Mouse (Mus musculus): Measurements from ENCODE around the gene Camsap2. TPM values are rescaled to one million over a fixed set of nuclear protein-coding genes. Genes with fewer than 3 reads are reported as not detected.

Gene Camsap2
- polyA plus RNA-seq, 1 experiment from 2014 or later: 34.7 TPM

DNA sequence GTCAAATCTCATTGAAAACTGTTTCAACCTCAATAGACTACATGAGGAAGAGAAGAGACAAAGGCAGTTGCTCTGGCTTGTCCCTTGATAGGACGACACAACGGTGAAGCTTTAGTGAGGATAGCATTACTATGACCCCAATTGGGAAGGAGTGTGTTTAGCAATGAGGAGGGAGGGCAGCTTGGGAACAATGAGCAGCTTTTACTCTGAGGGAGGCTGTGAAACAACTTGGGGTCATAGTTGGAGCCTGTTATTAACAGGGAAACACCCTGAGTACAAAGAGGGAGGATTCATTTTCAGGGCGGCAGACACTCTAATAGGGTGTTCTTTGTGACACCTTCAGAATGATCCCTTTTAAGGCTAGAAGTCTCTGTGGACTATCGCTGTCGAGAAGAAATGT lies 2.2 kb upstream of the Camsap2 start:
- no peaks in the 10 kb centered on the region for H3K36me3 ChIP-seq (ENCODE audit: control insufficient read depth, insufficient read depth, low read length)
- H3K27ac ChIP-seq (ENCODE audit: low read depth, low read length): no peak overlapping the region
- H3K9ac ChIP-seq (ENCODE audit: low read length): no peak overlapping the region
- no peak overlapping the region for H3K4me2 ChIP-seq (ENCODE audit: low read depth)
- no peak for DNase-seq (ENCODE audit: low spot score)
- no peaks in the 10 kb centered on the region for H3K27me3 ChIP-seq (ENCODE audit: control insufficient read depth, insufficient read depth, low read length)
- ATAC-seq (ENCODE audit: insufficient read depth, low FRiP score, low TSS enrichment): no peak
- peaks cover 11% of the 10 kb centered on the region; the same call in 1 of the 2 replicates for H3K4me1 ChIP-seq (ENCODE audit: control insufficient read depth, insufficient read depth, low read length)
- 25% methylated on average over 5 of the region's 5 CpGs for WGBS
- H3K9me3 ChIP-seq (ENCODE audit: control insufficient read depth, low read length): no peaks in the 10 kb centered on the region
- no peak overlapping the region for H3K4me3 ChIP-seq (ENCODE audit: low read depth, low read length)

DNA sequence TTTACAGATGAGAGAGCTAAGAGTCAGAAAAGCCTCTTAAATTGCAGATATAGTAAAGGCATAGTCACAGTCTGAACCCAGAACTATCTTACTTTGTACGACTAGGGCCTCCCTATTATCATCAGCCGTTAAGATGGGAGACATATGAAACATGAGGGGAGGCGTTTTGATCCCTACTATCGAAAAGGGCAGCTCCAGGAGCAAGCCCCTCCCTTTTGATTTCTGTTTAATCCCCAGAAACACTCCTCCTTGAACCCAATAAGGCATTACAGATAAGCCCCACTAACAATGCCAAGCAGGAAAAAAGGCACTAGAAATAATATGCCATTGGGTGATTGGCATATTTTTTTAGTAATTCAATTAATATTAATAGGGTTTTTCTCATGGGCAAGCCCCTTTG lies 1.2 kb upstream of the Camsap2 start:
- Histone ChIP-seq H3K4me2 (ENCODE audit: low read depth) (no peak overlapping the region), H3K27me3 (ENCODE audit: control insufficient read depth, insufficient read depth, low read length) (no peaks in the 10 kb centered on the region), H3K36me3 (ENCODE audit: control insufficient read depth, insufficient read depth, low read length) (no peaks in the 10 kb centered on the region), H3K27ac (ENCODE audit: low read depth, low read length) (no peak overlapping the region), H3K9me3 (ENCODE audit: control insufficient read depth, low read length) (no peaks in the 10 kb centered on the region), H3K4me3 (ENCODE audit: low read depth, low read length) (no peak overlapping the region), H3K4me1 (ENCODE audit: control insufficient read depth, insufficient read depth, low read length) (peaks cover 14% of the 10 kb centered on the region; the same call in 1 of the 2 replicates), H3K9ac (ENCODE audit: low read length) (no peak overlapping the region)
- DNase-seq (ENCODE audit: low spot score): no peak
- ATAC-seq (ENCODE audit: insufficient read depth, low FRiP score, low TSS enrichment): no peak
- 73% methylated on average over 4 of the region's 4 CpGs for WGBS

DNA sequence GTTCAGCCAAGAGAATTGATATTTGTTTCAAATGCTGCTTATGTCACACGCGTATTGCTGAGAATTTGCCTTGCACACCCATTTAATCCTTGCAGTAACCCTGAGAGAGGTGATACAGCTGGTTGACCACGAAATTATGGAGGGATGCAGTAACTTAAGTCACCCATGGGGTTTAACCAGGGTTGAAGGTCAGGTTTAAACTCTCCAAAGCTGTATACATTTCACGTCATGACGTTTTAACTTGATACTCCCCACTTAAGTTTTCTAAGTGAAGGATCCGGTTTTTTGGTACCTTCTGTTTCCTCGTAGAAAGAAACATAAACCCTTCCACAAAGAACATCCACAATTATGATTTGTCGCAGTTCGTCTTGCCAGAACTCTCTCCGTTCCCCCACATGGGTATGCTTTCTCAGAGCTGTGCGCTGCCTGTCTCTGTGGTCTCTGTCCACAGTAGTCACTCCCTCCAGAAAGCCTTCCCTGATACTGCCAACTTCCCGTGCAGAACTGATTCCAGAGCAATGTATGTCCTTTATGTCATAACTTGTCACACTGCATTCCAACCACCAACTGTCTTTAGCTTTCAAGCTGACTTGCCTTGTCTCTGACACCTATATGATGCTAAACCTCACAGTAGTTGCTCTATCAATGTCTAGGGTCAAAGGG lies 600 bp upstream of the Camsap2 start:
- Histone ChIP-seq H3K27me3 (ENCODE audit: control insufficient read depth, insufficient read depth, low read length) (no peaks in the 10 kb centered on the region), H3K4me2 (ENCODE audit: low read depth) (peak overlapping the region; percentile 74), H3K9ac (ENCODE audit: low read length) (peak overlapping the region; percentile 95), H3K36me3 (ENCODE audit: control insufficient read depth, insufficient read depth, low read length) (no peaks in the 10 kb centered on the region), H3K4me3 (ENCODE audit: low read depth, low read length) (peak overlapping the region; percentile 96), H3K27ac (ENCODE audit: low read depth, low read length) (peak overlapping the region; percentile 97), H3K9me3 (ENCODE audit: control insufficient read depth, low read length) (no peaks in the 10 kb centered on the region), H3K4me1 (ENCODE audit: control insufficient read depth, insufficient read depth, low read length) (peaks cover 14% of the 10 kb centered on the region; the same call in 1 of the 2 replicates)
- no peak for DNase-seq (ENCODE audit: low spot score)
- whole genome bisulfite sequencing: 8% methylated on average over 12 of the region's 12 CpGs
- ATAC-seq (ENCODE audit: insufficient read depth, low FRiP score, low TSS enrichment): peak; percentile 49

DNA sequence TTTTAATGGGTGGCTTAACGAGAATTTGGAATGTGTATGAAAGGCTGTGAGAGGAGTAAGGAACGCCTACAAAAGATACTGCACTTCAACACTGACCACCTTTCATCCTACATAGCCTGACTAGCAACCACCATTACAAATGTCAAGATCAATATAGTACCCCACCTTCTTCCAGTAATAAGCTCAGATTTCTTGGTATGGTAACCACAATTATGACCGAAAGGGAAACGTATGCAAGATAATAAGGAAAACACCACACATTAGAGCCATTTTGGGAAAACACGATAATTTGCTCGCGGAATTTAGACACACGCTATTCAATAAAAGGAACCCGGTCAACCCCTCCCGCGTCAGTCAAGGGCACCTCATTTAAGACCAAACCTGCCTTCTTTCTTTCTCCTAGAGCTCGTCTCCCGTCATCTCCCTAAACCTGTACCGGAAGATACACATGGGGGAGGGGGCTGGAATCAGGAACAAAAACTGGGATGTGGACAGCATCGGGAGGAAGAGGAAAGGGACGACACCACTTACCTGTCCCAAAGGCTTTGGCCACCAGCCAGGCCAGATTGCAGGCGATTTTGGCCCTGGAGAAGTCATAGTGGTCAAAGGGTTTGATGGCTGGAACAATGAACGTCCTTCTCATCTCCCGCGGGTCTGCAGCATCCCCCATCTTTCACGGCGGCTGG lies 993 bp downstream of the Camsap2 start:
- no peak for ATAC-seq (ENCODE audit: insufficient read depth, low FRiP score, low TSS enrichment)
- Histone ChIP-seq H3K27me3 (ENCODE audit: control insufficient read depth, insufficient read depth, low read length) (no peaks in the 10 kb centered on the region), H3K4me1 (ENCODE audit: control insufficient read depth, insufficient read depth, low read length) (peaks cover 14% of the 10 kb centered on the region; the same call in 1 of the 2 replicates), H3K27ac (ENCODE audit: low read depth, low read length) (peak overlapping the region; percentile 97), H3K4me3 (ENCODE audit: low read depth, low read length) (peak overlapping the region; percentile 96), H3K9me3 (ENCODE audit: control insufficient read depth, low read length) (no peaks in the 10 kb centered on the region), H3K9ac (ENCODE audit: low read length) (peak overlapping the region; percentile 95), H3K4me2 (ENCODE audit: low read depth) (peak overlapping the region; percentile 74), H3K36me3 (ENCODE audit: control insufficient read depth, insufficient read depth, low read length) (no peaks in the 10 kb centered on the region)
- under 1% methylated on average over 22 of the region's 22 CpGs for WGBS
- no peak for DNase-seq (ENCODE audit: low spot score)

DNA sequence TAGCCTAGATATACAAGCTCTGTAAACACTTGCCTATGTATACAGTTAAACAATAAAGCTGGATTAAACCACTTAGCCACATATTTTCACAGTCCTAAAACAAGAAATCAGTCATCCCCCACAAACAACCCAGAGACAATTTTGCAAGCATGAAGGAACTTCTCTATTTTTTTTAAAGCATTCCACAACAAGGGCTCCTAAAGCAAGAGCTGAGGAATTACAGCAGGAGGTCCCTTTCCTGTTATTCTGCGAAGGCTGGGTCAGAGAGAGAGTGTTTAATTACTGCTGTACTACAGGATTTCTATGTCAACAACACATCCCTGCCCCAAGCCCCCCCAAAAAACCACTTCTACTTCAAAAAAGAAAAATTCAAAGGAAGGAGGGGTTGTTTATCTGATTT lies 1.6 kb downstream of the Camsap2 start:
- no peak for DNase-seq (ENCODE audit: low spot score)

DNA sequence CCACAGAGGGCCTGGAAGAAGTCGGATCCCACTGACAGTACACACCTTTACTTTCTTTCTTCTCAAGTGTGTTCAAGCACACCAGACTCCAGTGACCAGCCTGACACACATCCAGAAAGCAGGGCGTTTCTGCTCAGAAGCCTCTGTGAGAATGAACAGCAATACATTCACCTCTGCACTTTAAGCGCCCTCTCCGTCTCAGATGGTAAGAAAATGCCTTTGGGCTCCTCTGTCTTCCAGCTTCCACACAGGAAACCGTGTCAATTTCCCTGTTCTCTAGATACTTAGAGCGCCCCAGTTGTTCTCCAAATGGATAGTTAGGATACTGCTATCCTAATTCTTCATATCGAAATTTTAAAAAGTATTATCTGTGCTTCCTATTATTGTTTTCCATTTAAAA lies 2.2 kb downstream of the Camsap2 start:
- H3K9me3 ChIP-seq (ENCODE audit: control insufficient read depth, low read length): no peaks in the 10 kb centered on the region
- peak overlapping the region; percentile 74 for H3K4me2 ChIP-seq (ENCODE audit: low read depth)
- peak overlapping the region; percentile 96 for H3K4me3 ChIP-seq (ENCODE audit: low read depth, low read length)
- ATAC-seq (ENCODE audit: insufficient read depth, low FRiP score, low TSS enrichment) (no peak), DNase-seq (ENCODE audit: low spot score) (no peak)
- H3K36me3 ChIP-seq (ENCODE audit: control insufficient read depth, insufficient read depth, low read length): no peaks in the 10 kb centered on the region
- H3K9ac ChIP-seq (ENCODE audit: low read length): peak overlapping the region; percentile 41; the same call in 1 of the 2 replicates
- H3K4me1 ChIP-seq (ENCODE audit: control insufficient read depth, insufficient read depth, low read length): peaks cover 14% of the 10 kb centered on the region; the same call in 1 of the 2 replicates
- H3K27ac ChIP-seq (ENCODE audit: low read depth, low read length): no peak overlapping the region
- H3K27me3 ChIP-seq (ENCODE audit: control insufficient read depth, insufficient read depth, low read length): no peaks in the 10 kb centered on the region
- 26% methylated on average over 7 of the region's 7 CpGs for WGBS

More for the DNA sequence above, 1.6 kb downstream of the Camsap2 start:
- no peaks in the 10 kb centered on the region for H3K27me3 ChIP-seq (ENCODE audit: control insufficient read depth, insufficient read depth, low read length)
- H3K4me3 ChIP-seq (ENCODE audit: low read depth, low read length): peak overlapping the region; percentile 96
- H3K27ac ChIP-seq (ENCODE audit: low read depth, low read length): no peak overlapping the region
- no peaks in the 10 kb centered on the region for H3K36me3 ChIP-seq (ENCODE audit: control insufficient read depth, insufficient read depth, low read length)
- peak overlapping the region; percentile 74 for H3K4me2 ChIP-seq (ENCODE audit: low read depth)
- peak overlapping the region; percentile 95; the same call in 1 of the 2 replicates for H3K9ac ChIP-seq (ENCODE audit: low read length)
- no peaks in the 10 kb centered on the region for H3K9me3 ChIP-seq (ENCODE audit: control insufficient read depth, low read length)
- 0% methylated on average over 1 of the region's 1 CpGs for WGBS
- ATAC-seq (ENCODE audit: insufficient read depth, low FRiP score, low TSS enrichment): no peak
- H3K4me1 ChIP-seq (ENCODE audit: control insufficient read depth, insufficient read depth, low read length): peaks cover 14% of the 10 kb centered on the region; the same call in 1 of the 2 replicates

DNA sequence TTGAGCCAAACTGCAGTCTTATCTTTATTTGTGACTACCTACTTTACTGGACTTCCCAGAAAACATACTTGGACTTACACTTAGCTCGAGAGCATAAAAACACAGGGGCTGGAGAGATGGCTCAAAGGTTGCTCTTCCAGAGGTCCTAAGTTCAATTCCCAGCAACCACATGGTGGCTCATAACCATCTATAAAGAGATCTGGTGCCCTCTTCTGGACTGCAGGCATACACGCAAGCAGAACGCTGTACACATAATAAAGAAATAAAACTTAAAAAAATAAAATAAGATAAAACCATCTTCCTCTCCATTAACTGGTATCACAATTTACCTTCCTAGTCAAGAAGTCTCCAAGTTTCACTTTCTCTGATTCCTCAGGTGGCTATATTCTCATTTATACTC lies 5.4 kb downstream of the Camsap2 start:
- H3K4me1 ChIP-seq (ENCODE audit: control insufficient read depth, insufficient read depth, low read length): peaks cover 11% of the 10 kb centered on the region; the same call in 1 of the 2 replicates
- no peak overlapping the region for H3K4me2 ChIP-seq (ENCODE audit: low read depth)
- no peak overlapping the region for H3K4me3 ChIP-seq (ENCODE audit: low read depth, low read length)
- H3K36me3 ChIP-seq (ENCODE audit: control insufficient read depth, insufficient read depth, low read length): no peaks in the 10 kb centered on the region
- no peaks in the 10 kb centered on the region for H3K9me3 ChIP-seq (ENCODE audit: control insufficient read depth, low read length)
- WGBS: 95% methylated on average over 3 of the region's 3 CpGs
- ATAC-seq (ENCODE audit: insufficient read depth, low FRiP score, low TSS enrichment): no peak
- DNase-seq (ENCODE audit: low spot score): no peak
- no peak overlapping the region for H3K27ac ChIP-seq (ENCODE audit: low read depth, low read length)
- H3K9ac ChIP-seq (ENCODE audit: low read length): no peak overlapping the region
- no peaks in the 10 kb centered on the region for H3K27me3 ChIP-seq (ENCODE audit: control insufficient read depth, insufficient read depth, low read length)

DNA sequence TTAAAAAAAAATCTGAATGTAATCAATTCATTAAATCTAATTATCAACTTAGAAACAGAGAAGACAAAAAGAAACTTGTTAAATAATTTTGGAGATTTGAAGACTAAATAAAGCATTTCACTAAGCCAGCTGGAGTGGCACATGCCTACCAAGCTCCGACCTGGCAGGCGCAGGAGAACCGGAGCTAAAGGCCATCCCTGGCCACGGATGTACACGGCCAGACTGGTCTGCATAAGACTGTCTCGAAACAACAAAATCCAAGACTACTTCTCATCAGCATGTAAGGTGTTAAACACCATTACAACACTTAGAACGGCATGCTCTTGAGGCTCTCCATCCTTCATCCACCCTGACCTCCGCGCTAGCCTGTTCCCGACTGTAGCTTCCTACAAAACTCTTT lies 11.2 kb downstream of the Camsap2 start:
- no peak for DNase-seq (ENCODE audit: low spot score)
- Histone ChIP-seq H3K9ac (ENCODE audit: low read length) (no peak overlapping the region), H3K9me3 (ENCODE audit: control insufficient read depth, low read length) (no peaks in the 10 kb centered on the region), H3K4me2 (ENCODE audit: low read depth) (no peak overlapping the region), H3K27ac (ENCODE audit: low read depth, low read length) (no peak overlapping the region), H3K4me1 (ENCODE audit: control insufficient read depth, insufficient read depth, low read length) (no peaks in the 10 kb centered on the region), H3K36me3 (ENCODE audit: control insufficient read depth, insufficient read depth, low read length) (no peaks in the 10 kb centered on the region), H3K27me3 (ENCODE audit: control insufficient read depth, insufficient read depth, low read length) (no peaks in the 10 kb centered on the region), H3K4me3 (ENCODE audit: low read depth, low read length) (no peak overlapping the region)
- 93% methylated on average over 10 of the region's 10 CpGs for WGBS
- ATAC-seq (ENCODE audit: insufficient read depth, low FRiP score, low TSS enrichment): no peak

DNA sequence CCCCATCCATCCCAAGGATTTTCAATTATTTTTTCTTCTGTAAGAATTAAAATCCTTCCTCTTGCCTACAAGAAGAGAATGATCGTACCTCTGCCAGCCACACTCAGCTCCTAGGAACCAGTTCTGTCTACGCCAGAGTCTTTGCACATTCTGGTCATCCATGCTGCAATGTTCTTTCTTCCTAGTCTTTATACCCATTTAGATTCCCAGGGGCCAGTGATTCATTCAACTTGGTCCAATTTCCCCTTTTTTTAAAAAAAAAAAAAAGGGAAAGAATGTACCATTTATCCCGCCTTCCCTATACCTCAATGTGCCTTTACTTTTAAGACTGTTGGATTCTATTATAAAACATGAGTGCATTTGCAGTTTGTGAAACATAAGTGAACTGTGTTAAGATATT lies 12.4 kb downstream of the Camsap2 start:
- no peak for DNase-seq (ENCODE audit: low spot score)
- Histone ChIP-seq H3K4me3 (ENCODE audit: low read depth, low read length) (no peak overlapping the region), H3K4me2 (ENCODE audit: low read depth) (no peak overlapping the region), H3K27ac (ENCODE audit: low read depth, low read length) (no peak overlapping the region), H3K9me3 (ENCODE audit: control insufficient read depth, low read length) (no peaks in the 10 kb centered on the region), H3K36me3 (ENCODE audit: control insufficient read depth, insufficient read depth, low read length) (no peaks in the 10 kb centered on the region), H3K4me1 (ENCODE audit: control insufficient read depth, insufficient read depth, low read length) (no peaks in the 10 kb centered on the region), H3K9ac (ENCODE audit: low read length) (no peak overlapping the region), H3K27me3 (ENCODE audit: control insufficient read depth, insufficient read depth, low read length) (no peaks in the 10 kb centered on the region)
- ATAC-seq (ENCODE audit: insufficient read depth, low FRiP score, low TSS enrichment): no peak
- 96% methylated on average over 3 of the region's 3 CpGs for WGBS

Measured in neural tube, embryonic 11.5 days (tissue).